Mouse (Mus musculus) liver, adult (tissue): ENCODE measurements around the gene Emid1.

Experiments
- GATA4 ChIP-seq: IDR thresholded peaks from 2 replicates; pipeline ENCODE4 v1.6.1; 2014; ENCODE audit warnings: mild to moderate bottlenecking, low read length; ENCODE audit not compliant: insufficient replicate concordance

Gene Emid1

DNA sequence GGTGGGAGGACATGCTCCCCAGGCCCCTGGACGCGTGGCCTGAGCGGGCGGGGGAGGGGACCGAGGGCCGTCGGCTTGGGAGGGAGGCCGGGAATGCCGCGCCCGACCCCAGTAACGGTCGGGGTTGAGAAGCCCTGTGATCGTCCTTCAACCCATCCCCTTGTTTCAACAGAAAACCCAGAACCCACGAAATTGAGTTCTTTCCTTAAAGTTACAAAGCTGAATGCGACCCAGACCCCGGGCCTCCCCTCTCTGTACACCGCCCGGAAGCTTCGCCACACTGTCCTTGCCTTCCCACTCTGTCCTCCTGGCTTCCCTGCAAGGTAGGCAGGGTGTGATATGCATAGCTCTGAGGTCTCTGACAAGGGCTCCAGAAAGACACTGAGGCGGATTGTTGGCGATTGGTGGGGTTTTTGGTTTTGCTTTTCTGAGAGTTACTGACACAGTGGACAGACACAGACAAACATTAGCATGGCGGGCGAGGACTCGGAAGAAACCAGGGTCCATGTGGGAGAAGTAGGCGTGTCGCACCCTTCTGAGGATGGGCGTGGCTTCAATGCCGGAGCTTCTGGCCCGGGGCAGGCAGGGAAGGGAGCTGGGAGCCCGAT lies 52.4 kb downstream of the Emid1 start:
- TF ChIP-seq GATA4: no peak

- TF ChIP-seq GATA4: no peak; the same call in 1 of the 2 replicates
Observed at GRCm38 (mm10) chr11:5098736-5099542, 53.1 kb downstream of the Emid1 start, which contains the start of the genes Rhbdd3 and Ewsr1. Gene Rhbdd3 (plus strand): TSS chr11:5098926. Gene Ewsr1 (minus strand): TSS chr11:5099266.

- TF ChIP-seq GATA4: no peak
Observed at GRCm38 (mm10) chr11:5098035-5098735, 53.9 kb downstream of the Emid1 start.

- no peak for TF ChIP-seq GATA4
Observed at GRCm38 (mm10) chr11:5096480-5097020, 55.5 kb downstream of the Emid1 start.

DNA sequence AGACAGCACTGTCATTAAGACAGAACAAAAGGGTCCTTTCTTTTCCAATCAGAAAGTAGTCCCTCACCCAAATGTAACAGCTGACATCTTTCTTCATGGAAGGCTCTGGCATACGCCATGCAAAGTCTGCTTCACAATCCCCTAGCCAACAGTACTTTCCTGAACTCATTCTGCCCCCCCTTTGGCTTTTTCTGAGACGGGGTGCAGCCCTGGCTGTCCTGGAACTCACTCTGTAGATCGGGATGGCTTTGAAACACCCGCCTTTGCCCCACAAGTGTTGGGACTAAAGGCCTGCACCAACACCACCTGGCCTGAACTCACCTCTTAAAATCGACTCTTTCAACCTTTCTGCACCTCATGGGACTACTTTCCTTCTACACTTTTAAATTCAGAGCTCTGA lies 56.2 kb downstream of the Emid1 start:
- no peak for TF ChIP-seq GATA4

GRCm38 (mm10) chr11:5091706-5092105 lies 60.4 kb downstream of the Emid1 start:
- TF ChIP-seq GATA4: no peak

DNA sequence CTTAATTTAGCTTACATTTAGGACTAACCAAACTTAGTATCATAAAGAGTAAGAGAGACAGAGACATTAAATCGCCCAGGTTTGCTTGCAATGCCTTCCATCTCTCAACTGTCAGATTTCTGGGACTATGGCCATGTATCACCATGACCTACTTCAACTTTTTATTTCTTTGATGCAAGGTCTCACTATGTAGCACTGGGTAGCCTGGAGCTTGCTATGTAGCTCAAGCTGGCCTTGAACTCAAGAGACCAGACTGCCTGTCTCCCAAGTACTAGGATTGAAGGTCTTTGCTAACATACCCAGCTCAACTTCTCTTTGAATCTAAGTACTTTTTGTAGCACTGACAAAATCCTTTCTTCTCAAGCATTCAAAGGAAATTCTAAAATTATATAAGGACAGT lies 62.9 kb downstream of the Emid1 start:
- no peak for TF ChIP-seq GATA4

- no peak for TF ChIP-seq GATA4
Observed at GRCm38 (mm10) chr11:5075760-5076159, 76.3 kb downstream of the Emid1 start.

DNA sequence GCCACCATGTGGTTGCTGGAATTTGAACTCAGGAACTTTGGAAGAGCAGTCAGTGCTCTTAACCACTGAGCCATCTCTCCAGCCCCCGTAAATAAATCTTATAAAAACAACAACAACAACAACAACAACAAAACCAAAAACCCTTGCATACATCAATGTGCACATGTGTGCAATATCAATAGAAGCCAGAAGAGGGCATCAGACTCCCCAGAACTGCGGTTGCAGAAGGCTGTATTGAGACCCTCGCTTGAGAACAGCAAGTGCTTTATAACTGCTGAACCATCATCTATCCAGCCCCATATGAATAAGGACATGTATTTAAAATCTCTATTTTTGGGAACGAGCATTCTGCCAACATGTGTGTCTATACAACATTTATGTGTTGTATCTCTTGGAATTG lies 77.2 kb downstream of the Emid1 start:
- no peak for TF ChIP-seq GATA4

GRCm38 (mm10) chr11:5068126-5068971 lies 83.7 kb downstream of the Emid1 start:
- TF ChIP-seq GATA4: no peak

GRCm38 (mm10) chr11:5067063-5067462 lies 85.0 kb downstream of the Emid1 start:
- no peak for TF ChIP-seq GATA4

- no peak for TF ChIP-seq GATA4
Observed at GRCm38 (mm10) chr11:5065056-5065821, 86.8 kb downstream of the Emid1 start, which contains the start of gene Gas2l1. Gene Gas2l1 (minus strand): TSS chr11:5065327.

DNA sequence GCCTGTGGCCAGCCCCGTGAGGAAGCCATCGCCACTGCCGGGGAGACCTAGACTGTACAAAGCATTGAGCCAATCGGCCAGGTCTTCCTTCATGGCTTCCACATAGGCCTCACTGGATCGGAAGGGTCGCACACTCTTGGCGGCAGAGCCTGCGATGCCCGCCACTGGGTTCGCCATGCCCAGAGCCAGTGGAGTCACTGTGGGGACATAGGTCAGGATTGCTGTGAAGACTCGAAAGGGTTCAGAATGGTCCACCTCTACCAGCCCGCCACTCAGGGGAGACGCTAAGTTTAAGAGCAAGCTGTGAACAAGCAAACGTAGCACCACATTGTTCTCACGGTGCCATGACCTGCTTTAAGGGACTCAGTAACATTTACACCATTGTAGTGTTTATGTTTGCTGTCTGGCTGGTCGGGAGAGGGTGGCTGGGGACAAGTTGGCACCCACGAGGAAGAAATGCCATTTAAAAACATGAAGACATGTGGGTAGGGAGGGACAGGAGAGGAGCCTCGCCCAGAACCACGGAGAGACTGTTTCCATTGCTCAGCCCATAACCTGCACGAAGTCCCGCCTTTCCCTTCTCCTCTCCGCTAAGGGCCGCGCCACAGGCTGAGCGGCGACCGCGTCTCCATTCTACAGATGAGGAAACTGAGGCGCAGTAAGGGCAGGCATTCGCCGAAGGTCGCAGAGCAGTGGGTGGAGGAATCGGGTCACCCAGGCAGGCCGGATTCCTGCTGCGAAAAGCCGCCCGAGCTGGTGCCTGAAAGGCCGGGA lies 87.6 kb downstream of the Emid1 start:
- no peak for TF ChIP-seq GATA4
